Mouse (Mus musculus): ENCODE measurements around the gene Sirt6. TPM values are rescaled to one million over a fixed set of nuclear protein-coding genes. Genes with fewer than 3 reads are reported as not detected.
A peak's percentile ranks its signal among the peaks of the same experiment; 100 is the strongest.

The Sirt6 gene
- polyA plus RNA-seq, 1 experiment from 2014 or later, result 27.3 TPM

DNA sequence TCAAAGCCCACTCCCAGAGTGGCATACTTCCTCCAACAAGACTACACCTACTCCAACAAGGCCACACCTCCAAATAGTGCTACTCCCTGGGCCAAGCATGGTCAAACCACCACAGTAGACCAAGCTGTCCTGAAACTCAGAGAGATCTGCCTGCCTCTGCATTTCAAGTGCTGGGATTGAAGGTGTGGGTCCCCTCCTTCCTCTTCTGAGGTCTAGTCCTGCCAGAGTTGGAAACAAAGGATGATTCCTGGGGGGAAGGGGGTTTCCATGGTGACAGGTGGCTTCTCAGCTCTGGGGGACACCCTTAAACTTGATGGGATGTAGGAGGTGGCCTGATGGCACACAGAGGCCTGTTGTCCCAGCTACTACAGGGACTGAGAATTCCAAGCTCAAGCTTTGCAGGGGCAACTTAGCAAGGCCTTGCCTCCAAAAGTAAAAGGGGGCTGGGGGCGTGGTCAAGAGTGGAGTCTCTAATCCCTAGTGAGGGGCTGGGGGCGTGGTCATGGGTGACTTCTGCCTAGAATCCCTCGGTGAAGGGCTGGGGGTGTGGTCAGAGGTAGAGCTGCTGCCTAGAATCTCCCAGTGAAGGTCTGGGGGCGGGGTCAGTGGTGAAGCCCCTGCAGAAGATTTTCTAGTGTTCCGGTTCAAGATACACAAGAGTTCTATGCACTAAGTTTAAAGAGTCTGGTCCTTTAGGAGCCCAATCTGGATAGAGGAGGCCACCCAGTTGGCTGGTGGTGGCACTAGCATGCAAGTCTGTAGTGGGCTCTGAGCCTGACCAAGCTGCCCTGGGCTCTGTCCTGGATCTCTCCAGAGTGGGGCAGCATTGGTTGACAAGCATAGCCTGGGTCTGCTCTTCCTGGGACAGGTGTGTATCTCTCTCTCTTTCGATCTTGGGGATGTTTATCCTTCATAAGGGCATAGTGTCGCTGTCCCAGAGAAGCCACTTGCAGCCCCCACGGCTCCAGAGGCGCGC is 53.2 kb downstream of the Sirt6 start, which contains the start of gene Tle2:
TSS of gene Tle2 (plus strand) at position 481 of the 976 bp plus-strand sequence.
- H3K27me3 ChIP-seq (ENCODE audit: control insufficient read depth, insufficient read depth, low read length), result peaks cover 19% of the 10 kb centered on the region
- no peak for ATAC-seq (replicated peaks; ENCODE audit: insufficient number of reproducible peaks, low FRiP score, low TSS enrichment)
- H3K4me1 ChIP-seq (ENCODE audit: control insufficient read depth, insufficient read depth, low read length), result peaks cover 37% of the 10 kb centered on the region
- peak within 1 kb of the TSS; percentile 71 for H3K9ac ChIP-seq (ENCODE audit: low read depth, low read length)
- no peak within 1 kb of the TSS for H3K27ac ChIP-seq (ENCODE audit: low read depth, low read length)
- WGBS (ENCODE audit: insufficient replicate concordance), result 18% methylated on average over 10 of the region's 10 CpGs
- no peaks in the 10 kb centered on the region for H3K36me3 ChIP-seq (ENCODE audit: control insufficient read depth, insufficient read depth, low read length)
- H3K4me2 ChIP-seq, result peak within 1 kb of the TSS; percentile 68
- H3K9me3 ChIP-seq (replicated peaks; ENCODE audit: control insufficient read depth, low read length), result no peaks in the 10 kb centered on the region
- H3K4me3 ChIP-seq (ENCODE audit: low read depth, low read length), result peak within 1 kb of the TSS; percentile 62

DNA sequence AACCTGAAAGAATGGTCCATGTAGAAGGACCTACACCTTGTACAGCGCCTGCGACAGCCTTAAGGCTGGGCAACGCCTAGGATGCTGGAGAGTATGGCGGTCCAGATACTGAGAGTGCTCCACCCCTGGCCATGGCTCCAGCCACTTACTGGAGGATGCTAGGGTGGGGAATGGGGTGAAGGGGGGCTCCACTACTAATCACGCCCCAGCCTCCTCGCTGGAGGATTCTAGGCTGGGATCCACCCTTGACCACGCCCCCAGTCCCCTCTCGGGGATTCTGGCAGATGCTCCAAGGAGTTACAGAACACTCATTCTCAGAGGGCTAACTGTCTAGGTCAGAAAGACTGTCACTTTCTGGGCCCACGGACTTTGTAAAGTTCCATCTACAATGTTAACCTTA is 54.6 kb downstream of the Sirt6 start:
- Histone ChIP-seq H3K4me1 (ENCODE audit: control insufficient read depth, insufficient read depth, low read length) (peaks cover 48% of the 10 kb centered on the region), H3K27me3 (ENCODE audit: control insufficient read depth, insufficient read depth, low read length) (peaks cover 19% of the 10 kb centered on the region), H3K4me3 (ENCODE audit: low read depth, low read length) (no peak overlapping the region), H3K4me2 (0 out of 2 replicates have a peak overlapping the region, but pooled peaks have one; percentile 84), H3K9me3 (replicated peaks; ENCODE audit: control insufficient read depth, low read length) (no peaks in the 10 kb centered on the region), H3K36me3 (ENCODE audit: control insufficient read depth, insufficient read depth, low read length) (no peaks in the 10 kb centered on the region), H3K9ac (ENCODE audit: low read depth, low read length) (no peak overlapping the region), H3K27ac (ENCODE audit: low read depth, low read length) (no peak overlapping the region)
- 13% methylated on average over 9 of the region's 9 CpGs for WGBS (ENCODE audit: insufficient replicate concordance)
- no peak for ATAC-seq (replicated peaks; ENCODE audit: insufficient number of reproducible peaks, low FRiP score, low TSS enrichment)

DNA sequence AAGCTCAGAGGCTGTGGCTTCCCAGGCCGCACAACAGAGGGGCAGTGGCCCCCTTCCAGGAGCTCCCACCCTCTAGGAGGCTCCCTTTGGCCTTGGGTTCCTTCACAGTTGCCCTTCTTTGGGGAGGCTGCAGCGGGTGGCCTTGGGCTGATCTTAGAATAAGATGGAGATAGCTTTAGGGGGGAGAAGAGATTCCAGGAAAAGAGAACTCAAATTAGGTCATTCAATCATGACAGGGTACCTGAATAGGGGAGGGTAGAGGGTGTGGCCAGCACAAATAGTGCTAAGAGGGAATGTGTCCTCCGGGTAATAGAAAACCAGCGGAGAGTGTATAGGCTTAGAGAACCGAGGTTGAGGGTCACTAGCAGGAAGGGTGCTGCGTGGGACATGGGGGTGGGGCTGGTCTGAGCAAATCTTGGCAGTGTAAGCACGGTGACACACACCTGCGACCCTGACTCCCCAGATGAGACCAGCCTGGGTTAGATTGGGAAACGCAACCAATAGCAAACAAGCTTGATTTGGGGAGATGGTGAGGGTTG is 55.4 kb downstream of the Sirt6 start:
- Histone ChIP-seq H3K27ac (ENCODE audit: low read depth, low read length) (peak overlapping the region; percentile 4), H3K9ac (ENCODE audit: low read depth, low read length) (peak overlapping the region; percentile 17; the same call in 1 of the 2 replicates), H3K36me3 (ENCODE audit: control insufficient read depth, insufficient read depth, low read length) (no peaks in the 10 kb centered on the region), H3K4me1 (ENCODE audit: control insufficient read depth, insufficient read depth, low read length) (peaks cover 53% of the 10 kb centered on the region), H3K9me3 (replicated peaks; ENCODE audit: control insufficient read depth, low read length) (no peaks in the 10 kb centered on the region), H3K4me2 (peak overlapping the region; percentile 84), H3K4me3 (ENCODE audit: low read depth, low read length) (peak overlapping the region; percentile 50), H3K27me3 (ENCODE audit: control insufficient read depth, insufficient read depth, low read length) (peaks cover 19% of the 10 kb centered on the region)
- WGBS (ENCODE audit: insufficient replicate concordance), result 8% methylated on average over 9 of the region's 9 CpGs
- ATAC-seq (replicated peaks; ENCODE audit: insufficient number of reproducible peaks, low FRiP score, low TSS enrichment), result no peak

Other genes starting within 250 kb of the Sirt6 start
- 66.1 and 70.0 TPM in 2 replicates for gene Fzr1, start 249.3 kb downstream of the Sirt6 start, polyA plus RNA-seq (2014; fragmentation: Nextera tagmentation; extraction: Ambion mirVana)
- gene Dohh, start 243.4 kb downstream of the Sirt6 start, polyA plus RNA-seq (2014; fragmentation: Nextera tagmentation; extraction: Ambion mirVana), result 47.5 and 61.4 TPM in 2 replicates
- gene Gm48551, start 243.3 kb downstream of the Sirt6 start, polyA plus RNA-seq (2014; fragmentation: Nextera tagmentation; extraction: Ambion mirVana), result 1.4 and 2.9 TPM in 2 replicates
- gene Gm48552, start 238.8 kb downstream of the Sirt6 start, polyA plus RNA-seq (2014; fragmentation: Nextera tagmentation; extraction: Ambion mirVana), result 0.55 and 1.2 TPM in 2 replicates
- 4.2 and 5.8 TPM in 2 replicates for gene Smim24, start 234.7 kb downstream of the Sirt6 start, polyA plus RNA-seq (2014; fragmentation: Nextera tagmentation; extraction: Ambion mirVana)
- 28.1 and 29.8 TPM in 2 replicates for gene Nfic, start 172.2 kb downstream of the Sirt6 start, polyA plus RNA-seq (2014; fragmentation: Nextera tagmentation; extraction: Ambion mirVana)
- 0.19 and 0.31 TPM in 2 replicates for gene Celf5, start 145.1 kb downstream of the Sirt6 start, polyA plus RNA-seq (2014; fragmentation: Nextera tagmentation; extraction: Ambion mirVana)
- gene Ncln, start 131.4 kb downstream of the Sirt6 start, polyA plus RNA-seq (2014; fragmentation: Nextera tagmentation; extraction: Ambion mirVana), result 40.9 and 49.0 TPM in 2 replicates
- gene S1pr4, start 127.7 kb downstream of the Sirt6 start, polyA plus RNA-seq (2014; fragmentation: Nextera tagmentation; extraction: Ambion mirVana), result 0.56 and 0.79 TPM in 2 replicates
- gene Gna15, start 103.6 kb downstream of the Sirt6 start, polyA plus RNA-seq (2014; fragmentation: Nextera tagmentation; extraction: Ambion mirVana), result 2.5 and 3.4 TPM in 2 replicates
- 55.5 and 58.8 TPM in 2 replicates for gene Gna11, start 82.6 kb downstream of the Sirt6 start, polyA plus RNA-seq (2014; fragmentation: Nextera tagmentation; extraction: Ambion mirVana)
- 330 and 481 TPM in 2 replicates for gene Aes, start 68.3 kb downstream of the Sirt6 start, polyA plus RNA-seq (2014; fragmentation: Nextera tagmentation; extraction: Ambion mirVana)
- 17.8 and 18.3 TPM in 2 replicates for gene Tle2, start 53.2 kb downstream of the Sirt6 start, polyA plus RNA-seq (2014; fragmentation: Nextera tagmentation; extraction: Ambion mirVana)
- gene Tle6, start 26.7 kb downstream of the Sirt6 start, polyA plus RNA-seq (2014; fragmentation: Nextera tagmentation; extraction: Ambion mirVana), result 25.6 and 27.3 TPM in 2 replicates
- 0.25 and 0.63 TPM in 2 replicates for gene BC025920, start 21.5 kb downstream of the Sirt6 start, polyA plus RNA-seq (2014; fragmentation: Nextera tagmentation; extraction: Ambion mirVana)
- 7.2 and 8.1 TPM in 2 replicates for gene Ankrd24, start 743 bp upstream of the Sirt6 start, polyA plus RNA-seq (2014; fragmentation: Nextera tagmentation; extraction: Ambion mirVana)
- gene Gm10778, start 21.3 kb upstream of the Sirt6 start, polyA plus RNA-seq (2014; fragmentation: Nextera tagmentation; extraction: Ambion mirVana), result 2.9 and 3.3 TPM in 2 replicates
- gene Zfp433, start 77.0 kb upstream of the Sirt6 start, polyA plus RNA-seq (2014; fragmentation: Nextera tagmentation; extraction: Ambion mirVana), result 8.0 and 13.2 TPM in 2 replicates
- 6.8 and 7.0 TPM in 2 replicates for gene Gm3055, start 143.4 kb upstream of the Sirt6 start, polyA plus RNA-seq (2014; fragmentation: Nextera tagmentation; extraction: Ambion mirVana)
- gene Gm4767, start 184.4 kb upstream of the Sirt6 start, polyA plus RNA-seq (2014; fragmentation: Nextera tagmentation; extraction: Ambion mirVana), result 1.6 and 2.5 TPM in 2 replicates
- 5.6 and 6.1 TPM in 2 replicates for gene Gm32687, start 236.1 kb upstream of the Sirt6 start, polyA plus RNA-seq (2014; fragmentation: Nextera tagmentation; extraction: Ambion mirVana)

All from heart, embryonic 11.5 days (tissue).